Mouse (Mus musculus) adrenal gland, adult 18-20 months (tissue): Measurements from ENCODE around the gene Krt28. TPM values are rescaled to one million over a fixed set of nuclear protein-coding genes. Genes with fewer than 3 reads are reported as not detected.

Experiments
- DNase-seq, 2 experiments: peaks; one replicate each; pipeline ENCODE4 v3.0.0; 2021 to 2022; ENCODE audit warnings: low spot score in 2 of 2
- total RNA-seq, 2 experiments: library from RNA; stranded (reverse); gene quantifications; 1 replicate in 1 of 2; 2 replicates in 1 of 2; pipeline ENCODE4 v1.2.3; 2021

Gene Krt28
- total RNA-seq, 2 experiments from 2014 or later, result not detected

GRCm38 (mm10) chr11:99369229-99369628 is 5.5 kb downstream of the Krt28 start:
- no peak for DNase-seq

GRCm38 (mm10) chr11:99366791-99367190 is 7.9 kb downstream of the Krt28 start:
- DNase-seq, result no peak

- peak in 1 of 2 experiments; percentile 8 for DNase-seq
These were observed 10.3 kb downstream of the Krt28 start for GRCm38 (mm10) chr11:99364412-99364811.

- DNase-seq, result no peak
These were observed 13.3 kb downstream of the Krt28 start for GRCm38 (mm10) chr11:99361423-99361822.

- DNase-seq, result no peak
These were observed 23.7 kb downstream of the Krt28 start, which contains the start of gene Krt27 for GRCm38 (mm10) chr11:99351004-99351403. Gene Krt27, minus strand, starts transcription at chr11:99351104.

- DNase-seq, result no peak
These were observed 35.3 kb downstream of the Krt28 start for GRCm38 (mm10) chr11:99339299-99339847.

- DNase-seq, result no peak
These were observed 36.8 kb downstream of the Krt28 start, which contains the start of gene Krt26 for GRCm38 (mm10) chr11:99337866-99338265. Gene Krt26, minus strand, starts transcription at chr11:99337966.

GRCm38 (mm10) chr11:99333426-99333825 is 41.3 kb downstream of the Krt28 start:
- DNase-seq, result no peak

GRCm38 (mm10) chr11:99329655-99330054 is 45.0 kb downstream of the Krt28 start:
- DNase-seq, result no peak

GRCm38 (mm10) chr11:99322851-99323250 is 51.9 kb downstream of the Krt28 start, which contains the start of gene Krt25:
Gene Krt25, minus strand, starts transcription at chr11:99322951.
- DNase-seq, result no peak

GRCm38 (mm10) chr11:99321094-99321493 is 53.6 kb downstream of the Krt28 start:
- no peak for DNase-seq

GRCm38 (mm10) chr11:99319127-99319526 is 55.6 kb downstream of the Krt28 start:
- no peak for DNase-seq

- DNase-seq, result no peak
These were observed 58.2 kb downstream of the Krt28 start for GRCm38 (mm10) chr11:99316543-99316942.

Other genes with a start within 250 kb of the Krt28 start
- under 1 TPM in 1 of 2 experiments, not detected in 1; 0.38 TPM for gene Ccr7, start 219.8 kb downstream of the Krt28 start, total RNA-seq
- 10 to 100 TPM; 40.5 to 57.3 TPM for gene Smarce1, start 143.9 kb downstream of the Krt28 start, total RNA-seq
- gene Krt222, start 130.8 kb downstream of the Krt28 start, total RNA-seq, result 1 to 10 TPM; 1.3 to 1.7 TPM
- not detected for gene Krt24, start 89.6 kb downstream of the Krt28 start, total RNA-seq
- gene Krt25, start 52.0 kb downstream of the Krt28 start, total RNA-seq, result not detected
- not detected for gene Krt26, start 36.9 kb downstream of the Krt28 start, total RNA-seq
- not detected for gene Krt27, start 23.8 kb downstream of the Krt28 start, total RNA-seq
- gene Krt10, start 14.5 kb upstream of the Krt28 start, total RNA-seq, result 1 to 10 TPM; 3.4 to 5.9 TPM
- not detected for gene Krt12, start 47.4 kb upstream of the Krt28 start, total RNA-seq
- under 1 TPM in 1 of 2 experiments, not detected in 1; 0.16 TPM for gene Krt20, start 63.2 kb upstream of the Krt28 start, total RNA-seq
- not detected for gene Krt23, start 118.2 kb upstream of the Krt28 start, total RNA-seq
- gene Krt39, start 146.4 kb upstream of the Krt28 start, total RNA-seq, result not detected
- gene Krt40, start 168.3 kb upstream of the Krt28 start, total RNA-seq, result not detected
- not detected for gene Krtap3-3, start 176.0 kb upstream of the Krt28 start, total RNA-seq
- gene Krtap3-2, start 181.9 kb upstream of the Krt28 start, total RNA-seq, result not detected
- not detected for gene Gm11939, start 184.6 kb upstream of the Krt28 start, total RNA-seq
- not detected for gene Krtap3-1, start 191.7 kb upstream of the Krt28 start, total RNA-seq
- not detected for gene Krtap1-5, start 206.1 kb upstream of the Krt28 start, total RNA-seq
- gene Krtap1-4, start 208.8 kb upstream of the Krt28 start, total RNA-seq, result not detected
- not detected for gene Krtap1-3, start 216.4 kb upstream of the Krt28 start, total RNA-seq
- not detected for gene Krtap9-3, start 223.2 kb upstream of the Krt28 start, total RNA-seq
- gene Gm11938, start 228.4 kb upstream of the Krt28 start, total RNA-seq, result not detected
- not detected for gene Gm11937, start 235.3 kb upstream of the Krt28 start, total RNA-seq
- not detected for gene Krtap2-4, start 239.9 kb upstream of the Krt28 start, total RNA-seq
- gene Gm11562, start 245.5 kb upstream of the Krt28 start, total RNA-seq, result not detected